Mouse (Mus musculus) urinary bladder, postnatal 36 days (tissue): ENCODE measurements around the gene Khdrbs1.
"Not testable (repeated sequence)": the region's sequence is repeated elsewhere in the genome, so short reads cannot be mapped to it uniquely, and the experiment has no call there.

Experiments
- DNase-seq, 2 experiments: peaks; one replicate each; pipeline ENCODE4 v3.0.0; 2022; ENCODE audit warnings: low spot score in 2 of 2, mixed read lengths in 1 of 2

Gene Khdrbs1

GRCm38 (mm10) chr4:129742232-129743009 is at the start of gene Khdrbs1:
Gene Khdrbs1 (minus strand): TSS chr4:129742303.
- peak; percentile 92 to 97 for DNase-seq

GRCm38 (mm10) chr4:129791399-129791798 is 49.3 kb upstream of the Khdrbs1 start:
- no peak for DNase-seq

GRCm38 (mm10) chr4:129790475-129790874 is 48.4 kb upstream of the Khdrbs1 start:
- no peak for DNase-seq

GRCm38 (mm10) chr4:129789635-129790034 is 47.5 kb upstream of the Khdrbs1 start:
- no peak for DNase-seq

GRCm38 (mm10) chr4:129788693-129789092 is 46.6 kb upstream of the Khdrbs1 start:
- DNase-seq: no peak

GRCm38 (mm10) chr4:129785178-129785577 is 43.1 kb upstream of the Khdrbs1 start:
- peak; percentile 60 to 65 for DNase-seq

- no peak for DNase-seq
Measured at GRCm38 (mm10) chr4:129783506-129783905, 41.4 kb upstream of the Khdrbs1 start.

GRCm38 (mm10) chr4:129782857-129783331 is 40.8 kb upstream of the Khdrbs1 start:
- no peak for DNase-seq

- DNase-seq: peak in 1 of 2 experiments; percentile 15
Measured at GRCm38 (mm10) chr4:129781881-129782675, 40.0 kb upstream of the Khdrbs1 start.

- no peak for DNase-seq
Measured at GRCm38 (mm10) chr4:129771672-129772521, 29.8 kb upstream of the Khdrbs1 start.

- DNase-seq: no peak
Measured at GRCm38 (mm10) chr4:129771314-129771671, 29.2 kb upstream of the Khdrbs1 start.

- DNase-seq: no peak
Measured at GRCm38 (mm10) chr4:129770600-129770999, 28.5 kb upstream of the Khdrbs1 start.

- DNase-seq: not testable (repeated sequence)
Measured at GRCm38 (mm10) chr4:129768742-129769141, 26.6 kb upstream of the Khdrbs1 start.

- no peak for DNase-seq
Measured at GRCm38 (mm10) chr4:129767782-129768181, 25.7 kb upstream of the Khdrbs1 start.

- DNase-seq: no peak
Measured at GRCm38 (mm10) chr4:129765351-129765750, 23.2 kb upstream of the Khdrbs1 start.

- not testable (repeated sequence) for DNase-seq
Measured at GRCm38 (mm10) chr4:129762496-129762895, 20.4 kb upstream of the Khdrbs1 start.

GRCm38 (mm10) chr4:129761606-129762005 is 19.5 kb upstream of the Khdrbs1 start:
- no peak for DNase-seq

GRCm38 (mm10) chr4:129755455-129755854 is 13.4 kb upstream of the Khdrbs1 start:
- DNase-seq: no peak

GRCm38 (mm10) chr4:129754742-129755141 is 12.6 kb upstream of the Khdrbs1 start:
- no peak for DNase-seq

GRCm38 (mm10) chr4:129750430-129750829 is 8.3 kb upstream of the Khdrbs1 start:
- DNase-seq: no peak

- no peak for DNase-seq
Measured at GRCm38 (mm10) chr4:129746591-129746990, 4.5 kb upstream of the Khdrbs1 start.

GRCm38 (mm10) chr4:129746106-129746505 is 4.0 kb upstream of the Khdrbs1 start:
- no peak for DNase-seq
